Mouse (Mus musculus) regulatory T cell (primary cell): ENCODE measurements around the gene Elobl.

Source experiments
- in situ Hi-C: fragments of 300-600 bp; cut with MboI, MseI; formaldehyde crosslinking; loops from one replicate; pipeline ENCODE4 v1.15.1; 2025; ENCODE audit warnings: high pct_unique_total_duplicates

Gene Elobl

GRCm38 (mm10) chr11:88934089-88935000, 32.4 kb downstream of the Elobl start:
- in situ Hi-C loops = no loop called here

- in situ Hi-C loops = no loop called here
Observed at GRCm38 (mm10) chr11:88933030-88933429, 33.7 kb downstream of the Elobl start.

- in situ Hi-C loops = no loop called here
Observed at GRCm38 (mm10) chr11:88931692-88932530, 34.8 kb downstream of the Elobl start.

GRCm38 (mm10) chr11:88926566-88926965, 40.2 kb downstream of the Elobl start:
- in situ Hi-C loops = no loop called here
